Mouse (Mus musculus): ENCODE data around the gene Olfr785. TPM values are rescaled to one million over a fixed set of nuclear protein-coding genes. Genes with fewer than 3 reads are reported as not detected.
"Not testable (repeated sequence)": the region's sequence is repeated elsewhere in the genome, so short reads cannot be mapped to it uniquely, and the experiment has no call there.

Gene Olfr785
- not detected for total RNA-seq (2021)

GRCm38 (mm10) chr10:129405126-129405525 lies at the start of gene Olfr785:
TSS of gene Olfr785 (plus strand) at chr10:129405426.
- DNase-seq = no peak

GRCm38 (mm10) chr10:129356496-129356895 lies 48.7 kb upstream of the Olfr785 start:
- not testable (repeated sequence) for DNase-seq

- DNase-seq = no peak
These were observed 47.9 kb upstream of the Olfr785 start for GRCm38 (mm10) chr10:129357307-129357706.

GRCm38 (mm10) chr10:129374051-129374450 lies 31.2 kb upstream of the Olfr785 start:
- not testable (repeated sequence) for DNase-seq

GRCm38 (mm10) chr10:129383783-129384182 lies 21.4 kb upstream of the Olfr785 start, which contains the start of gene Olfr784:
TSS of gene Olfr784 (plus strand) at chr10:129384083.
- no peak for DNase-seq

GRCm38 (mm10) chr10:129400892-129401291 lies 4.3 kb upstream of the Olfr785 start:
- DNase-seq = no peak

GRCm38 (mm10) chr10:129427006-129427405 lies 21.8 kb downstream of the Olfr785 start, which contains the start of gene Olfr786:
TSS of gene Olfr786 (plus strand) at chr10:129427306.
- DNase-seq = no peak

Other genes with a start within 250 kb of the Olfr785 start
- gene Olfr771, start 240.7 kb upstream of the Olfr785 start, total RNA-seq (2021) = not detected
- not detected for gene Olfr772, start 227.5 kb upstream of the Olfr785 start, total RNA-seq (2021)
- not detected for gene Olfr773, start 218.0 kb upstream of the Olfr785 start, total RNA-seq (2021)
- not detected for gene Olfr774, start 169.2 kb upstream of the Olfr785 start, total RNA-seq (2021)
- not detected for gene Olfr775, start 157.0 kb upstream of the Olfr785 start, total RNA-seq (2021)
- not detected for gene Olfr776, start 146.3 kb upstream of the Olfr785 start, total RNA-seq (2021)
- not detected for gene Olfr777, start 133.9 kb upstream of the Olfr785 start, total RNA-seq (2021)
- not detected for gene Olfr780, start 87.3 kb upstream of the Olfr785 start, total RNA-seq (2021)
- not detected for gene Olfr781, start 76.6 kb upstream of the Olfr785 start, total RNA-seq (2021)
- not detected for gene Olfr782, start 56.6 kb upstream of the Olfr785 start, total RNA-seq (2021)
- not detected for gene Olfr784, start 21.3 kb upstream of the Olfr785 start, total RNA-seq (2021)
- gene Olfr786, start 21.9 kb downstream of the Olfr785 start, total RNA-seq (2021) = not detected
- not detected for gene Olfr787, start 56.4 kb downstream of the Olfr785 start, total RNA-seq (2021)
- not detected for gene Olfr788, start 65.6 kb downstream of the Olfr785 start, total RNA-seq (2021)
- not detected for gene Olfr789, start 79.3 kb downstream of the Olfr785 start, total RNA-seq (2021)
- not detected for gene Olfr790, start 93.1 kb downstream of the Olfr785 start, total RNA-seq (2021)
- gene Olfr791, start 116.4 kb downstream of the Olfr785 start, total RNA-seq (2021) = not detected
- gene Olfr792, start 133.7 kb downstream of the Olfr785 start, total RNA-seq (2021) = not detected
- gene Olfr794, start 162.2 kb downstream of the Olfr785 start, total RNA-seq (2021) = not detected
- not detected for gene Olfr796, start 207.1 kb downstream of the Olfr785 start, total RNA-seq (2021)
- not detected for gene Olfr798, start 222.5 kb downstream of the Olfr785 start, total RNA-seq (2021)
- not detected for gene Olfr799, start 232.1 kb downstream of the Olfr785 start, total RNA-seq (2021)